ENCODE assay signal across 28 mouse cellular contexts in genomic region chr19:43754872-43755271, GRCm38 (mm10). TPM values are rescaled to one million over a fixed set of nuclear protein-coding genes. Genes with fewer than 3 reads are reported as not detected.
"Had no signal": no experiment of that assay in that cellular context is flagged by ENCODE, and none has a peak within 500 bp of the region (broad histone marks: within the 10 kb centered on the region; RNA-seq: fewer than 3 reads in every experiment).

No protein-coding gene starts in this region.

- H3K9ac ChIP-seq: embryonic facial prominence, embryonic 12.5 days; embryonic facial prominence, embryonic 13.5 days; embryonic facial prominence, embryonic 15.5 days; forebrain, embryonic 12.5 days; forebrain, embryonic 13.5 days; forebrain, embryonic 15.5 days; forebrain, postnatal 0 days had no signal

- DNase-seq: cerebellum, adult 9-10 months; cerebellum, adult 9-11 months; cerebellum, postnatal 10 days; cerebellum, postnatal 14 days; cerebellum, postnatal 25 days; cerebellum, postnatal 36 days; embryo, embryonic 11 days; forebrain, postnatal 0 days; gastrocnemius, adult 2 months; gastrocnemius, postnatal 10 days; gastrocnemius, postnatal 14 days; gastrocnemius, postnatal 25 days; gastrocnemius, postnatal 36 days; heart, adult 18-20 months; heart, adult 2 months had no signal

- H3K4me1 ChIP-seq: embryonic facial prominence, embryonic 12.5 days had no signal

- H3K4me3 ChIP-seq: embryonic facial prominence, embryonic 10.5 days; embryonic facial prominence, embryonic 12.5 days; embryonic facial prominence, embryonic 13.5 days; embryonic facial prominence, embryonic 15.5 days; erythroblast, embryonic 14.5 days; forebrain, embryonic 10.5 days; forebrain, embryonic 12.5 days; forebrain, embryonic 13.5 days; forebrain, embryonic 15.5 days; gastrocnemius, adult 2 months; heart, adult 2 months had no signal

- H3K27ac ChIP-seq: embryonic facial prominence, embryonic 10.5 days; embryonic facial prominence, embryonic 12.5 days; embryonic facial prominence, embryonic 13.5 days; embryonic facial prominence, embryonic 15.5 days; forebrain, embryonic 10.5 days; forebrain, embryonic 12.5 days; forebrain, embryonic 13.5 days; forebrain, embryonic 15.5 days; heart, adult 2 months had no signal

- H3K4me2 ChIP-seq: embryonic facial prominence, embryonic 12.5 days; embryonic facial prominence, embryonic 13.5 days; embryonic facial prominence, embryonic 15.5 days; forebrain, embryonic 12.5 days; forebrain, embryonic 13.5 days; forebrain, embryonic 15.5 days had no signal

- H3K9me3 ChIP-seq: embryonic facial prominence, embryonic 10.5 days; embryonic facial prominence, embryonic 12.5 days; embryonic facial prominence, embryonic 13.5 days; embryonic facial prominence, embryonic 15.5 days; forebrain, embryonic 10.5 days; forebrain, embryonic 12.5 days; forebrain, embryonic 13.5 days; forebrain, embryonic 15.5 days had no signal

- H3K27me3 ChIP-seq: embryonic facial prominence, embryonic 12.5 days; embryonic facial prominence, embryonic 13.5 days; embryonic facial prominence, embryonic 15.5 days; forebrain, embryonic 12.5 days; forebrain, embryonic 13.5 days; forebrain, embryonic 15.5 days had no signal

- ATAC-seq: forebrain, embryonic 13.5 days; forebrain, embryonic 14.5 days; forebrain, embryonic 15.5 days; forebrain, embryonic 16.5 days; forebrain, postnatal 0 days had no signal

RNA-seq across cellular contexts. Expression of gene Abcc2, which starts 27.1 kb away (rescaled TPM):
- total RNA-seq: forebrain, postnatal 0 days; gastrocnemius, adult 2 months; gastrocnemius, postnatal 14 days; gastrocnemius, postnatal 25 days; gastrocnemius, postnatal 36 days; heart, adult 18-20 months; heart, adult 2 months; heart, adult 8-10 months had no signal
- polyA plus RNA-seq: embryonic facial prominence, embryonic 10.5 days; forebrain, embryonic 10.5 days; forebrain, embryonic 11.5 days; forebrain, embryonic 12.5 days; forebrain, embryonic 13.5 days; forebrain, embryonic 14.5 days; forebrain, embryonic 15.5 days; forebrain, embryonic 16.5 days had no signal
